Mouse (Mus musculus): ENCODE measurements at regions not wholly inside any gene's neighbourhood (a gene's known extent, or its start where the extent isn't known, plus 50 kb on each side); places are given as distances from the start of the nearest gene placed in this dataset.

DNA sequence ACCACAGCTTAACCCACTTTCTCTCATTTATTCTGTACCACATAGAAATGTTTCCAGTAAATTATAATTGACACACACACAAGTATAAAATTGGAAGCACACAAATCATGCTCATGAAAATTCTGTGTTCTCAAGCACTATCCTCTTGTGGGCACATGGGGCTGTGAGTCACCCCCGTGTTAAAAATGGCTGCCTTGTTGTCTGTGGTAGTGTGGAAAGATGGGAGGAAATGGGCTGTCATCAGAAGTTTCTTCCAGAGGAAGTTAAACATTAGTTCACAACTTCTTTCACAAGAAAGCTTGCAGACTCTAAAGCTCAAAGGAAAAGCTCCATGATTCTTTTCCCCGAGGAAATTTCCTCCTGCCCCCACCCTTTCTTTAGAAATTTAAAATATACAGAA is 329.5 kb upstream of the Hnrnpa3 start:
- DNase-seq (ENCODE audit: low read depth, low spot score) = no peak
- H3K9me3 ChIP-seq (replicated peaks; ENCODE audit: insufficient read depth, low read length) = no peaks in the 10 kb centered on the region
- no peaks in the 10 kb centered on the region for H3K79me2 ChIP-seq (ENCODE audit: control insufficient read depth, insufficient read depth, low read length, poor library complexity)
- H3K27ac ChIP-seq (ENCODE audit: control insufficient read depth, low read depth, low read length) = no peak overlapping the region
- H3K4me1 ChIP-seq (ENCODE audit: control insufficient read depth in 1 of 2, insufficient read depth in 2 of 2, low read length in 2 of 2) = no peaks in the 10 kb centered on the region
- TF ChIP-seq UBTF (IDR thresholded peaks at IDR 0.05; ENCODE audit: borderline replicate concordance, insufficient read depth, low read depth, low read length) = no peak
- no peak for TF ChIP-seq EP300 (IDR thresholded peaks at IDR 0.05; ENCODE audit: low read depth in 1 of 2, low read length in 2 of 2)
- TF ChIP-seq POLR2AphosphoS5 (IDR thresholded peaks at IDR 0.05; ENCODE audit: borderline replicate concordance, low read depth, low read length) = no peak
- TF ChIP-seq TAL1 (IDR thresholded peaks at IDR 0.05; ENCODE audit: low read length) = no peak
- no peak for TF ChIP-seq SIN3A (IDR thresholded peaks at IDR 0.05; ENCODE audit: low read length)
- no peak for TF ChIP-seq SMC3 (IDR thresholded peaks at IDR 0.05; ENCODE audit: low read depth, low read length)
- TF ChIP-seq GABPA (IDR thresholded peaks at IDR 0.05; ENCODE audit: low read depth, low read length) = no peak
- no peak for TF ChIP-seq ETS1 (IDR thresholded peaks at IDR 0.05; ENCODE audit: low read depth, low read length)
- no peak for TF ChIP-seq CHD2 (IDR thresholded peaks at IDR 0.05; ENCODE audit: low read length)
- TF ChIP-seq NRF1 (IDR thresholded peaks at IDR 0.05; ENCODE audit: insufficient read depth, low read depth, low read length, poor library complexity, severe bottlenecking) = no peak
- no peak for TF ChIP-seq POLR2A (IDR thresholded peaks at IDR 0.05; ENCODE audit: control insufficient read depth in 1 of 2, insufficient read depth in 1 of 2, low read depth in 1 of 2, low read length in 2 of 2, poor library complexity in 1 of 2)
- TF ChIP-seq USF2 (IDR thresholded peaks at IDR 0.05; ENCODE audit: borderline replicate concordance in 1 of 2, insufficient read depth in 1 of 2, low read depth in 1 of 2, low read length in 2 of 2) = no peak
- TF ChIP-seq GATA1 (IDR thresholded peaks at IDR 0.05; ENCODE audit: low read depth, low read length) = no peak
- H3K9ac ChIP-seq (ENCODE audit: control insufficient read depth, low read depth, low read length, poor library complexity, severe bottlenecking) = no peak overlapping the region
- no peaks in the 10 kb centered on the region for H3K36me3 ChIP-seq (ENCODE audit: control insufficient read depth in 1 of 2, insufficient read depth in 2 of 2, low read length in 2 of 2)
- H3K4me3 ChIP-seq (ENCODE audit: control insufficient read depth in 1 of 2, insufficient read depth in 1 of 2, low read depth in 2 of 2, low read length in 2 of 2) = no peak overlapping the region
- H3K27me3 ChIP-seq (ENCODE audit: control insufficient read depth in 1 of 2, insufficient read depth in 2 of 2, low read length in 2 of 2) = peaks cover 6 to 14% of the 10 kb centered on the region in 2 experiments

DNA sequence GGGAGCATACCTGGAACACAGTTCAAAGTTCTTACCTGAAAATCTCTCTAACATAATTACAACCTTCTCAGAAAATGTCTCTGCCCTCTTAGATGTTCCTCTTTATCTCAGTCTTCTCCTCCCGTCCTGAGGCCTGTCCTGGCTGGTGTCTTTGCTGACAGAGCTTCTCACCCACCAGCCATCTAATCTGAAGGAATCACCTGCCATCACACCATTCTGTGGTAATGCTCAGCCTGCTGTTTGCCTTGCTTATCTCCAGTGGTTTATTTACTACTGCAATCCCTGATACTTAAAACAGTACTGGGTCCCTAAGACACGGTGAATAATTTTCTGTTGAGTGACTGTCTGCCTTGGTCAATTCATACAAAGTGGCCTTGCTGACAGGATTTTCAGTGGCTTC is 317.8 kb upstream of the Hnrnpa3 start:
- Histone ChIP-seq H3K27ac (ENCODE audit: control insufficient read depth, low read depth, low read length) (no peak overlapping the region), H3K27me3 (ENCODE audit: control insufficient read depth in 1 of 2, insufficient read depth in 2 of 2, low read length in 2 of 2) (peaks cover 3 to 4% of the 10 kb centered on the region in 2 experiments; a peak in 3 of 4 replicates), H3K79me2 (ENCODE audit: control insufficient read depth, insufficient read depth, low read length, poor library complexity) (no peaks in the 10 kb centered on the region), H3K36me3 (ENCODE audit: control insufficient read depth in 1 of 2, insufficient read depth in 2 of 2, low read length in 2 of 2) (peaks cover 0 to 4% of the 10 kb centered on the region in 2 experiments; a peak in 2 of 4 replicates), H3K9me3 (replicated peaks; ENCODE audit: insufficient read depth, low read length) (no peaks in the 10 kb centered on the region), H3K4me1 (ENCODE audit: control insufficient read depth in 1 of 2, insufficient read depth in 2 of 2, low read length in 2 of 2) (peaks cover 0 to 2% of the 10 kb centered on the region in 2 experiments; a peak in 1 of 4 replicates), H3K9ac (ENCODE audit: control insufficient read depth, low read depth, low read length, poor library complexity, severe bottlenecking) (no peak overlapping the region), H3K4me3 (ENCODE audit: control insufficient read depth in 1 of 2, insufficient read depth in 1 of 2, low read depth in 2 of 2, low read length in 2 of 2) (no peak overlapping the region)
- DNase-seq (ENCODE audit: low read depth, low spot score) = peak; percentile 70
- TF ChIP-seq KAT2A (conservative IDR thresholded peaks at IDR 0.05; ENCODE audit: low read depth, low read length) (no peak), USF2 (IDR thresholded peaks at IDR 0.05; ENCODE audit: borderline replicate concordance in 1 of 2, insufficient read depth in 1 of 2, low read depth in 1 of 2, low read length in 2 of 2) (no peak), MEF2A (IDR thresholded peaks at IDR 0.05; ENCODE audit: extremely low read depth, insufficient replicate concordance, low read depth, low read length, poor library complexity, severe bottlenecking) (no peak), POLR2AphosphoS2 (IDR thresholded peaks at IDR 0.05; ENCODE audit: low read length) (no peak), MAZ (IDR thresholded peaks at IDR 0.05; ENCODE audit: low read depth, low read length) (no peak), E2F4 (IDR thresholded peaks at IDR 0.05; ENCODE audit: borderline replicate concordance, low read depth, low read length) (no peak), UBTF (IDR thresholded peaks at IDR 0.05; ENCODE audit: borderline replicate concordance, insufficient read depth, low read depth, low read length) (no peak), NRF1 (IDR thresholded peaks at IDR 0.05; ENCODE audit: insufficient read depth, low read depth, low read length, poor library complexity, severe bottlenecking) (no peak), CTCF (IDR thresholded peaks at IDR 0.05 in 2 of 3, conservative IDR thresholded peaks at IDR 0.05 in 1 of 3; ENCODE audit: control insufficient read depth in 1 of 3, insufficient read depth in 1 of 3, low read depth in 2 of 3, low read length in 3 of 3, poor library complexity in 1 of 3, severe bottlenecking in 1 of 3) (no peak), HCFC1 (IDR thresholded peaks at IDR 0.05; ENCODE audit: low read depth, low read length) (no peak), JUND (IDR thresholded peaks at IDR 0.05; ENCODE audit: low read depth, low read length) (no peak), MXI1 (IDR thresholded peaks at IDR 0.05; ENCODE audit: low read depth, low read length) (no peak), NELFE (IDR thresholded peaks at IDR 0.05; ENCODE audit: low read depth, low read length) (no peak), RAD21 (IDR thresholded peaks at IDR 0.05; ENCODE audit: low read depth, low read length) (no peak), MAX (IDR thresholded peaks at IDR 0.05; ENCODE audit: low read length) (no peak), CHD1 (IDR thresholded peaks at IDR 0.05; ENCODE audit: low read depth, low read length) (no peak), BHLHE40 (IDR thresholded peaks at IDR 0.05; ENCODE audit: borderline replicate concordance, low read depth, low read length) (peak; percentile 17; the same call in 1 of the 2 replicates), ZNF384 (IDR thresholded peaks at IDR 0.05; ENCODE audit: low read depth, low read length) (no peak), TBP (IDR thresholded peaks at IDR 0.05; ENCODE audit: low read depth, low read length) (no peak), TCF12 (IDR thresholded peaks at IDR 0.05; ENCODE audit: low read depth, low read length) (peak; percentile 74), ZKSCAN1 (IDR thresholded peaks at IDR 0.05; ENCODE audit: low read depth, low read length) (no peak), ZC3H11A (IDR thresholded peaks at IDR 0.05; ENCODE audit: low read depth, low read length) (no peak)

Data from MEL (cell line).